Mouse (Mus musculus): ENCODE measurements at regions not wholly inside any gene's neighbourhood (a gene's known extent, or its start where the extent isn't known, plus 50 kb on each side); places are given as distances from the start of the nearest gene placed in this dataset.
A peak's percentile ranks its signal among the peaks of the same experiment; 100 is the strongest.

DNA sequence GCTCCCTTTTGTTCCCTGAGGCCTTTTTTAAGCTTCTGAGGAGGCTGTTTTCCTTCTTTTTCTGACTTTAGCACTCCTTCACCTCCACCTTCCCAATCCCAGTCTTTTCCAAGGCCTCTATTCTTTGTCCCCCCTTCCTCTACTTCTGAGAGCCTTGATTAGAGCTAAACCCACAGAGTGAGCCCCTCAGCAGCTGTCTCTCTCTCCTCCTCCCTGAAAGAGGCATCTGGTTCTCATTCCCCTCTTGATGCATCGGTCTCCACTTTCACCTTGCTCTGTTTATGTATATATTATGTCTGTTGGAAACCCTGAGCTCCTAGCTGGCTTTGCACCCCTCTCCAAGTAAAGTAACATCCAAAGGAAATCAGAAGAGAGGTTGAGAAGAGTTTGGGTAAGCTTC is 224.6 kb upstream of the Osr1 start:
- no peak for DNase-seq
- intact Hi-C loops (cut with DNase I; ENCODE audit: low total_unique reads) = no loop called here

DNA sequence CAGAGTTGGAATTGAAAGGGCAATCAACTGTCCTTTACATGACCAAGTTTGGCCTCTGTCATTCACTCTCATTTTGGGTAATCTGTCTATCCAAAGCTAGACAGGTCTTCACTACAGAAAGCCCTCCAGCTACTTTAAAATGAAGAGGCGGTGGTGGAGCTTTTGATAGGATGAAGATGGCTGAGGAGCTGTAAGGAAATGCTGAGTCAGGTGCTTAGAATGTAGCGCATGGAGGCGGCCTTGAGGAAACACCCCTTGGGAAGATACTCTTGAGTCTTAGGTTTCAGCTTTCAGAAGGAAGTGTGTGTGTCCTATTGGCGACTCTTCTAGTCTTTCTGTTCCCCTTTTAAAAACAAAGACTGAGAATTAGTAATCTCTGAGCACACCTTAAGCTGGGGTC is 214.4 kb upstream of the Osr1 start:
- intact Hi-C loops (cut with DNase I; ENCODE audit: low total_unique reads) = no loop called here
- no peak for DNase-seq

DNA sequence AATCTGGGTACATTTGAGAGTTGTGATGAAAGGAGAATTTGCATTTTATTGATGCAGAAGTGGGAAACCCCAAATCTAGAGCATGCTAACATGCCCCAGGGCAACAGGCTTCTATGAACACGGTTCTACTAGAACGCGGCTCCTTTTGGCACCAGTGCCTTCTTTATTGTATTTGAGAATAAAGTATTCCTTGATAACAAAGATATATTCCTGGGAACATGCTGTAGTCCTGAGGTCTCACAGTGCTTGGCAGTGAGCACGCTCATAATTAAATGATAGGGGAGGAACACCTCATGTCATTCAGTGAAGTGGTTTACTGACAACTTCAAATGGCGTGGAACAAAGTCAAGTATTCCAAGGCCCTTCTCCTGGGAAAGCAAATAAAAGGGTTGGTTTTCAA is 212.1 kb upstream of the Osr1 start:
- intact Hi-C loops (cut with DNase I; ENCODE audit: low total_unique reads) = no loop called here
- no peak for DNase-seq

DNA sequence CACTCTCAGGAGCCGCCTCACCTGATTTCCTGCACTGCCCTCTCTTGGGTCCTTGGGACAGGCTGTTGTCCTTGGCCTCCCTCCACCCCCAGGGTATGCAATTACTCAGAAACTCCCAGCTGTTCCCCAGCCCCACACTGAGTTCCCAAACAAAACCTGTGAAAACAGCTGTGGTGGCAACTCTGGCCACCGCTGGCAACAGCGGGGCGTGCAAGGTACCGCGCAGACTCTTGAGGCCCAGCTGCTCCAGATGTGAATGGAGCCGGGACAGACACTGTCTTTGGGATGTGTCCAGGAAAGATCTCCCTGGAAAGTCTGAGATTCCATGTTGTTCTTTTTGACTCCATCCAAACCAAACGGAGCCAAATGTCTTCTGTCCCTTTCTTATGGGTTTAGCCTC is 211.0 kb upstream of the Osr1 start:
- intact Hi-C loops (cut with DNase I; ENCODE audit: low total_unique reads) = no loop called here
- no peak for DNase-seq

DNA sequence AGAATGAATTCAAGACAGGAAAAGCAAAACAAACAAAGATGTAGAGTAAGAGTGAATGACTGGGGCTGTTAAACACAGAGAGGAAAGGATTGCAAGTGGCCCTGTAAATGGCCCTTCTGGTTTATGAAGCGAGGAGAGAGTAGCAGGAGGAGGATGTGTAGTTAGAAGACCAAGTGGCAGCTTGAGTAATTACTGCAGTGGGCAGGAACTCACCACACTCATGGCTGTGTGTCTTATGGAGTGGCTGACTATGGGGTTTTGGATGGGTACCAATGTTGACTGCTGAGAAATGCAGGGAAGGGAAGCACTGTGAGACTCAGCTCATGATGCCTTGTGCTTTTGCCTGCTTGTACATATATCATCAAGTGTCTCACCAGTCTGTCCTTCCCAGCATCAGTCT is 204.0 kb upstream of the Osr1 start:
- intact Hi-C loops (cut with DNase I; ENCODE audit: low total_unique reads) = no loop called here
- DNase-seq = no peak

DNA sequence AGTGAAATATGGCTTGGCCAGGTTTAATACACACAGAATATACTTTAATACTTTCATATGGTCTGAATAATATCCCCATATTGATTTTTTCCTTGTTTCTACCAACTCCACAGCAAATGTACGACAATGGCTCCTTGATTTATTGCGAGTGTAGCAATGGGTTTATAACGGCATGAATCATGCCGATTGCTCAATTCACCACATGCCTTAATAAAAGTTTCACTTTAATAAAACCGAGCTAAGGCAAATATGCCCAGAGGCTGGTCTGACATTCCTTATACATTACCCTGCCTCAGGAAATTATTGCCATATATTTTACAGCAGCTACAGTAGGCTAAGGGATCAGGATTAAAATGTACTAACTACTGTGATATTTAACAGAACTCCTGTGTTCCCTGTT is 201.2 kb upstream of the Osr1 start:
- intact Hi-C loops (cut with DNase I; ENCODE audit: low total_unique reads) = no loop called here
- DNase-seq = no peak

DNA sequence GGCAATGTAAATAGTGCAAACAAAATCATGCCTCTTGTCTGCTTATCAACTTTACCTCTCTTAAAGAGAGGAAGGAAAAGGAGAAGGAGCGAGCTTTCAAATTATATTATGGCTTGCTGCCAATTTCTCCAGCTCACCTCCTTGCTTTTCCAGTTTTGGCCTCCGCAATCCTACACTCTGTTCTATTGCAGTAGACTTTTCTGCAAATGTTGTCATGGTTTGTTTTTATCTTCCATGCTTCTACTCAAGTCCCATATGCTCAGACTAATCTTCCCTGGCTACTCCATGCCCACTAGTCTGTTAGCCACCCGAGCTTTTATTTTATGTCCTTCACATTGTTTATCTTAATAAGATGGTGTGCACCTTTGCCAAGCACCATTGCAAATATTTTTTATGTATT is 168.0 kb upstream of the Osr1 start:
- no peak for DNase-seq
- intact Hi-C loops (cut with DNase I; ENCODE audit: low total_unique reads) = no loop called here

DNA sequence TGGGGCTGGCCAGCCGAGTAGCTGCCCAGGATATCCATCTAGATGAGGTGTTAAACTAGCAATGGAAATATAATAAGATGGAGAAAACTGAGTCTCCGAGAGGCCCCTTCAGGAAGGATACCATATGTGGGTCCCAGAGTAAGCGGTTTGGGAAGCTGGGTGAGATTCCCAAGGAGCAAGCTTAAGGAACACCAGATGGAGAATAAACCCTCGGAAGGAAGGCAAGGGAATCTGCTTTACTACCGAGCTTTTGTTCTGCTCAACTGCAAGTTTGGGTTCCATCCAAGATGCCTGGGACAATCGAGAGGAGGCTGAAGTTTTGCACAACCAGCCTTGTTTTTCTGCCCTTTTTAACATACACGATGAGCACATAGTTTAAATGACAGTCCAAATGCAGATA is 164.9 kb upstream of the Osr1 start:
- intact Hi-C loops (cut with DNase I; ENCODE audit: low total_unique reads) = no loop called here
- DNase-seq = no peak

DNA sequence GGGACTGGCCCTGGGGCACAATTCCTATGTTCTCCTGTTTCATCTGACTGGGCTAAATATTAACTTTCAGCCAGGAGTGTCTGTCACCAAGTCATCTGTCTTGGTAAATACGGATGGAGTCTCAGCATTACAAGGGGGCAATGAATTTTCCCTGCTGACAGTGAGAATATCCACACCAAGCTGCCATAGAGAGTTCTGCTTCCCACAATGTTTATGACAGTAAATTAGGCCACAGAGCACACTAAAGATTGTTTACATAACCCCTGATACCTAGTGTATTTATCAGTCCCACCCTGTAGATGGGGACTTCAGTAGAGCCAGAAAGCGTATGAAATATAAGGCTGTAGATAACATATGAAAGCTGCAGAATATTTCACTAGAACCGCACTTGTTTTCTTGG is 150.6 kb upstream of the Osr1 start:
- no peak for DNase-seq
- intact Hi-C loops (cut with DNase I; ENCODE audit: low total_unique reads) = no loop called here

DNA sequence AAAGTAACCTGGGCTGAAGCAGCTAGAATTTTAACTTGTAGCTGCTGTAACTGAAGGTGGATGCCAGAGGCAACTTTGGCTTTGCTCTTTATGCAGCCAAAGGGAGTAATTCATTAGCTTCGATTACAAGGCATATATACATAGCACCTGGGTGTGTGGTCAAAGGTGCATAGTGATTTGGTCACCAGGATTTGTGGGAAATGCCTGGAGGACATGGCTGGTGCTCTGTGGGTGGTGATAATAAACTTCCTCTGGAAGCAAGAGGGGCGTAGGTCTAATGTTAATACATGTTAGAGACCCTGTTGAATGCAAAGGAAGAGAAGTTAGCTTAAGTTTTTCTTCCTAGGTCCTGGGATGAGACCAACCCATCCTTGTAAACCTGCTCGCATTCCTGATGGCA is 139.3 kb upstream of the Osr1 start:
- no peak for DNase-seq
- intact Hi-C loops (cut with DNase I; ENCODE audit: low total_unique reads) = no loop called here

DNA sequence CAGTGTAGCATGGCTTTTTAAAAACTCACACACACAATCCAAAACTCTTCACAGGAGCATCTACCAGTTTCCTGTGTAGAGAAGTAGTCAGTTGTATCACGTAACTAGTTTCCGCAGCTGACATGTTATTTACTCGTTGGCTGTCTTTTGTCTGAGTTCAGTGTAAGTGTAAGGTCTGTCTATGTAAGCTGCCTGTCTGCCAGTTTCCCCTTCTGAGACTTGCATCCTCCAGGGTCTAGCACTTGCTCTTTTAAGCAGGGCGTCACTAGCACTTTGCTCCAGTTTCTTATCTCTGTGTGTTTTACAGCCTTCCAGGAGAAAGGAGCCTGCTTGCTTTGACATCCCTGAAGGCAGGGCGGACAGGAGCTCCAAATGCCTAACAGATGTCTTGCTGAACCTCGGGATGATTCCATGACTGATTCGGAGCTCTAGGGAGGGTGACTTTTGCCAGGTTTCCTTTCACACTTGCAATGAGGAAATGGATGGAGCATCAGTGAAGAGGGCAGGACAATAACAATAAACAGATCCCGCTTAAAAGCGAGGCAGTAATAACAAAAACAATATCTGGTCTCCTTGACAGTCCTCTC is 131.2 kb upstream of the Osr1 start:
- DNase-seq = peak; percentile 16
- intact Hi-C loops (cut with DNase I; ENCODE audit: low total_unique reads) = no loop called here

DNA sequence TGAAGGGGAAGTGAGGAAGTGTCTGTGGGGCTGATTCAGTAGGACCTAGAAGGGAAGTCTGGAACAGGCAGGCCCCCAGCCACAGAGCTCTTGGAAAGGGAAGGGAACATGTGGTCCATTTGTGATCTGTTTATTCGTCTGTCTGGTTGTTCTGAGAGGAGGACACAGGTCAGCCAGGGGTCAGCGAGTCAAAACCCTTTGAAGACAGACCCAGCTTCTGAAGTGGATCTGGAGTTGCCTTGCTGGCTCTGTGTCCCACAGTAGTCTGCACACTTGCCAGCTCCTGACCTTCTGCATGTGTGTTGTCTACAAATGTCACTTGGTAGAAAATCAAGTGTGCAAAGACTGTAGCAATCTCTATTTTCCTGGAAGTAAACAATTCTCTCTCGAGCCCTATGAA is 119.3 kb upstream of the Osr1 start:
- peak; percentile 28 for DNase-seq
- intact Hi-C loops (cut with DNase I; ENCODE audit: low total_unique reads) = no loop called here

DNA sequence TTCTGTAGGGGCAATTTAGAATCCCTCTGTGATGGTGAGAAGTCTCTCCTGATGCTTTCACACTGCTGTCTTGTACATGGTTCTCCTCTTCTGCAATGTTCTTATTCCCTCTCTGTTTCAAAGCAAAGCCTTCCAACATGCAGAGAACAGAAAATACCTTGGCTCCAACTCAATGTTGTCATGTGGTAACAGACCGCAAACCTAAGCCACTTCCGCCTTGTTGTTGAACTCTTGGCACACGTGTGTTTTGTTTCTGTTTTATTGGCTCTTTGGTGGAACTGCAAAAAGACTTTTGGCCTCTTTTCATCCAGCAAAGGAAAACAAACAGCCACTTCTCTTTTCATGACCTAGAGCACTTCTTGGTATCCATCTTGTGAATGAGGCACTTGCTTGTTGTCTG is 109.7 kb upstream of the Osr1 start:
- intact Hi-C loops (cut with DNase I; ENCODE audit: low total_unique reads) = no loop called here
- no peak for DNase-seq

DNA sequence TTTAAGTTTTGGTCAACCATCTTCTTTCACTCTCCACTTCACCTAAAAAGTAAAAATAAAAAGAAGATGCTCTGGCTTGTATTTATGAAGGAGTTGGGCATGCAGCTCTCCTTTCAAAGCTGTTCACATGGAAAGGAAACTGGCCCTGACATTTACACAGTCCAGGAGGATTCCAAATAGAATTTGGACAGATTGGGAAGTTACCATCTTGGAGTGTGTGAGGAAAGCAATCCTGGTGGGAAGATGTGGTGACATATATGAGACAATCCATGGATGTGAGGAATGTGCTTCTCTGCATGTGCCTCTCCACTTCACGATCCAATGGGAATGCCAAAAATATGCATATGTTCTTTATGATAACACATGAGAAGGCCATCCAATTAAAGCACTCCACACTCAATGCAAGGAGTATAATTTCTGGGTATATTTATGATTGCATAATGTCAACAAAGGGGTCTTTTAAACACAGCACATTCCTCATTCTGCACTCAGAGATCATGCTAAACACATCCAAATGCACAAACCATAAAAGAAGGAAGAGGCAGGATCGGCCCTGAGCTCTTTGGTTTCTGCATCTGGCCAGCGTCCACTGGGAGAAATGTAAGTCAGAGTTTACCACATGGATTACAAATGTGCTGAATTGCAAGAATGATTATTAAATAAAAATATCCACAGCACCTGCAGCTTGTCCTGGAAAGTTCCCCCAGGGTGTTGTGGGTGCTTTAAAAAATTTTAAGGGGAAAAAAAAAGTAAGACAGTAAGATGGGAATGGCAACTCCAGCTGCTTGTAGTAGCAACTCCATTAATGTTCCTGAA is 100.1 kb upstream of the Osr1 start:
- intact Hi-C loops (cut with DNase I; ENCODE audit: low total_unique reads) = no loop called here
- no peak for DNase-seq

DNA sequence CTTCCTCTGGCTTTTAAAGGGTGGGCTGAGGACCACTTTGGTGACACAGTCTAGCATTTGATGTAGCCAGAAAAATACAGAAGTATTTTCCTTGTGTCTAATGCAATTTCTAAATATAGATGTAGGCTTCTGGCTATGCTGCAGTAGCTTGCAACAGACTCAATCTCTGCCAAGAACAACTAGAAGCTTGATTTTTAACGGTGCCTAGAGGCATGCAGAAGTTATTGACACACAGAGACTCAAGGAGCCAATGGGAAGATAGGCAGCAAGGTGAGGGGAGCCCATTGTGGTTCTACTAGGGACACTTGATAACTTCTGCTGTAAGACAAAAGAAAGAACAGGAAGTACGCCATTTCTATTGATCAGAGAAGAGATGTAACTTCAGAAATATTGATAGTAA is 94.1 kb upstream of the Osr1 start:
- DNase-seq = no peak
- intact Hi-C loops (cut with DNase I; ENCODE audit: low total_unique reads) = no loop called here

DNA sequence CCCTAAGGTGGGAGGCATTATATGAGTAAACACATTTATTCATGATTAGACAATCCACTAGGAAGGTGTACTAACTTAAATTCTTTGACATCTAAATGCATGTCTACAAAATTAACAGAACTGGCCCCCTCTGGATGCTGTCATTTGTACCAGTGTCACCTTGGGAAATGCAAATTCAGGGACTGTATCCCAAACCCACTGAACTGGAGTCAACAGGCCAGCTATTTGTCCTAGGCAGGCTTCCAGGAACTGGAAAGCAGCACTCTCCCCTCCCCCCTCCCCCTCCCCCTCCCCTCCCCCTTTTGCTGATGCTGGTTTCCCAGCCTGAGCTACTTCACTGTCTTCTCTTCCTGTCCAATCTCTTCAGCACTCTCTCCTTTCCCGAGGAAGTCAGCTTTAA is 91.7 kb upstream of the Osr1 start:
- intact Hi-C loops (cut with DNase I; ENCODE audit: low total_unique reads) = no loop called here

DNA sequence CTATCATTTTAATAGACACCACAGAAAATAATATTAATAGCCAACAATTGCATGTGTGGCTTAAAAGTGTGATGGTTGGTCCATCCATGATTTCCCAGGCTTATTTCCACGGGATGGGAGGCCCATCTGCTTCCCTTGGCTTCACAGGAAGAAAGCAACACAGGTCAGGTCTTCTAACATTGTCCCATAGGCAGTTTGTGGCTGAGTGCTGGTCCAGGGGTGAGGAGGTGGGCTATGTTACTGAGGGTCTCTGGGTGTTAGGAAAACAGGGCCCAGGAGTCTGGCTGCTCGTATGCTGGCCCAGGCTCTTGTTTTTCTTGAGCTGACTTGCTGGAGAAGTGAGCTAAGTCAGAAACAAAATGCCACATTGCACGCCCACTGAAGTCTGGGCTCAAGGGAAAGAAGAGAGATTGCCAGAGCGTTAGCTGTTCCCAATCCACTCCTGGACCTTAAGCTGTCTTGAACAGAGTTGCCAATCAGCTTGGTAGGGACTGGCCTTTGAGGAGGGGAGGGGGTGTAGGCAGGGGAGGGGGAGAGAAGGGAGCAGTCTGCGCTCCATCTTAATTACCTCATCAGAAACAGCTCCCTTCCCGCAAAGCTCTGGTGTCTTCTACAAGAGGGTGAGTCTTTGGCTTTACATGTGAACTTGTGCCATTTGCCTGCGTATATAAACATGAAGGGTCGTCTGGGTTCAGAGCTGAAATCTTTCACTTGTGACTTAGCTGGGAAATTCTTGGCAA is 82.1 kb upstream of the Osr1 start:
- DNase-seq = no peak
- intact Hi-C loops (cut with DNase I; ENCODE audit: low total_unique reads) = no loop called here

More for the DNA sequence above, 91.7 kb upstream of the Osr1 start:
- DNase-seq = no peak

DNA sequence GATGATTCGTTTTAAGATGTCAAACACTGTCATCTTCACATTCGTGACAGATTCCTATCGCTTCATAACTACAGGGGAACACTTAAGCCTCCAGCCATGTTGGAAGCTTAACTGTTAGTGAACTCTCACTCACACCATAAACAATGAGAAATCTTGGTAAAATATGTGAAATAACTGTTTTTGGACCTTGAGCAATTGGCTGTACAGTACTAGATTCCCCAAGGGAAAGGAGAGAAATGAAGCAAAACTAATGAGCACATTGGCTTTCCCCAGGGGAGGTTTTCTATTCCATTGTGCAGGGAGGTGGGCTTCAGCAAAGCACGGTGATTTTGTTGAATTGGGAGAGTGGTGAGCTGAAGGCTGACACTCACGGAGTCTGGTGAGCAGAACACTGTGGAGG is 56.0 kb upstream of the Osr1 start:
- no peak for DNase-seq
- intact Hi-C loops (cut with DNase I; ENCODE audit: low total_unique reads) = no loop called here

DNA sequence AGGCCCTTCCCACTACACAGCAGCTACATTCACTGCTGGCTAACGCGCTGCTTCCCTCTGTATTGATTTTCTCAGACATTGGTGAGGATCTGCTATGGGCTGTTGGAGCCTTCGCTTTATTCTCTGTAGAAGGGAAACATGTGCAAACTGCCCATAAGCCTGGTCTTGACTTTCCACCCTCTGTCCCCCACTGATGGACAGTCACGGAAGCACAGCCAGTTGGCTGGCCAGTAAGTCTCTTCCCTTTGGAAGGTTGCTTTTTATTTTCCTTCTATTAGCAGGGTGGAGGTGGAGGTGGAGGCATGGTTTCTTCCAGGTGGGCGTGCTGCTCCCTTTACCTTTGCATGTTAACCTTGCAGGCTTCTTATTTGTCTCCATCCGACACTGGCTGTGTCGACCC is 51.1 kb upstream of the Osr1 start:
- DNase-seq = peak; percentile 5
- intact Hi-C loops (cut with DNase I; ENCODE audit: low total_unique reads) = no loop called here

DNA sequence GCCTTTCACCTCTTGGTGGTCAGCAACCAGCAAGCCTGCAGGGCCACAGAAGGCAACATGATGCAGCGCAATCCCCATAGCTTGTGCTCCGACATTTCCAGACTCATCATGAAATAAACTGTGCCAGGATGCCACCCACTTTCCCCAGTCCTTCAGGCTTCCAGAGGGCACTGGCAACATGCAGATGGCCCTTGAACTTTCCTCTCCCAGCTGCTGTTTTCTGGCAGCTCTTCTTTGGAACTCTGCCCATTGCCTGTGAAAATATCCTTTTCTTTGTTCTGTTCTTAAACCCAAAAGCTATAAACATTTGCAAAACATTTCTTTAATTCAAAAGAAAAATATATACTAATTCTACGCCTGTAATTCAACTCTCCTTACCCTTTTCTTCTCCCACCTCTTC is 50.6 kb upstream of the Osr1 start:
- peak; percentile 4 for DNase-seq
- intact Hi-C loops (cut with DNase I; ENCODE audit: low total_unique reads) = no loop called here
